Mouse (Mus musculus): Measurements from ENCODE around the gene Scamp2.

- TF ChIP-seq POLR2A (IDR thresholded peaks at IDR 0.05; ENCODE audit: borderline replicate concordance, control insufficient read depth, low read depth, low read length) (no peak), CTCF (IDR thresholded peaks at IDR 0.05; ENCODE audit: control insufficient read depth, insufficient read depth, low read length) (no peak)
Measured at GRCm38 (mm10) chr9:57564609-57565008, 3.9 kb downstream of the Scamp2 start.
